Mouse (Mus musculus): ENCODE measurements at regions not wholly inside any gene's neighbourhood (a gene's known extent, or its start where the extent isn't known, plus 50 kb on each side); places are given as distances from the start of the nearest gene placed in this dataset.

DNA sequence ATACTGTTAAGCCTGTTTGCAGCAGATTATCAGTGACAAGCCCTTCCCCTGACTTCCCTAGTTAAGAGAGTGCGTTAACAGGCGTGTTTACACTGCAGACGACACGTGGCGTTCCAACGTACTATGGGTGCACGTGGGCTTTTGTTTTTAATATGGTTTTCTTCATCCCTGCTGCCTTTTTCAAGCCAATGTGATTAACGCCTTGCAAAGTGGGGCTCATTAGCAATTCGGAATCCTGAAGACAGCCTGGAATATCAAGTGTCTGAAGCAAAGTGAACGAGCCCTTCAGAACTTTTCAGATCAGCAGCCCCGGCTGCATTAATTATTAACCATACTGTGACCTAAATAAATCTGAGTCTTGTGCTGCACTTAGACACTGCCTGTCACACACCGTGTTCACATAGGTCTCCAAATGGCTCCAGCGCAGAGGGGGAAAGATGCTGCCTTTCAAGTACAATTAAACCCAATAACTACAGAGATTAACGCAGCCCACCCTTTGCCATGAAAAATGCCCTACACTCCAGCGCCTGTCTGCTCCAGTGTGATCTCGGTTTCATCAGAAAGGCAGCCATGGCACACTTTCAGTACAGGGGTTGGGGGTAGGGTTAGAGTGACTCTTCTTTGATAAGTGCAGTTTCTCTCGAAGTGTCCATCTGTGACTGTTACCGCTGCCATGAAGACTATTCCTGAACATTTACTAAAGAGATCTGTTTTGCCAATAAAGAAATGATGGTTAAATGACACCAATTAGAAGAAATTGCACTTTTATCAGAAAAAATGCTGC is 140.7 kb upstream of the Tcerg1l start:
- H3K4me2 ChIP-seq, result peak overlapping the region; percentile 23; the same call in 1 of the 2 replicates
- TF ChIP-seq CTCF (IDR thresholded peaks at IDR 0.05; ENCODE audit: low read depth), result no peak

DNA sequence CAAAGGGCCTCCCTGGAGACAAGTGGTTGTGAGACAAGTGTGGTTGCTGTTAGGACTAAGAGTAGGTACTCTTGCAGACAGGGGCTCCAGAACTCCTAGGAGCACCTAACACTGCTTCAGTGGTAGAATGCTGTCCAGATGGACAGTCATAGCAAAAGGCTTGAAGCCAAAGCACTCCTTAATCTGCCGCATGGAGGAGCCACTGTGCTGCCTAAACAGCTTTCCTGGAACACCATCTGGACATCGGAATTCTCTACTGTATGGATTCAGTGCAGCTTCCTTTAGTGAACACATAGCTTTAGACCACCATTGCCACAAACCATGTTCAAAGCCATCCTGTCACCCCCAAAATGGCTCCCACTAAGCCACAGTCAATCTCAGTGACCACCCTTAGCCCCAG is 128.6 kb upstream of the Tcerg1l start:
- Histone ChIP-seq H3K27ac (ENCODE audit: low read depth) (no peak overlapping the region), H3K4me3 (ENCODE audit: low read depth, low read length) (no peak overlapping the region), H3K9ac (no peak overlapping the region), H3K36me3 (ENCODE audit: insufficient read depth) (no peaks in the 10 kb centered on the region), H3K4me2 (no peak overlapping the region), H3K4me1 (ENCODE audit: insufficient read depth) (no peaks in the 10 kb centered on the region), H3K9me3 (ENCODE audit: low read depth, low read length) (no peaks in the 10 kb centered on the region), H3K27me3 (ENCODE audit: insufficient read depth, low read length) (no peaks in the 10 kb centered on the region)
- TF ChIP-seq CTCF (IDR thresholded peaks at IDR 0.05; ENCODE audit: low read depth), result no peak
- WGBS, result 89% methylated on average over 2 of the region's 2 CpGs
- no peak for DNase-seq
- no peak for ATAC-seq (ENCODE audit: insufficient read depth)

More for the DNA sequence above, 140.7 kb upstream of the Tcerg1l start:
- 33% methylated on average over 18 of the region's 18 CpGs for WGBS
- ATAC-seq (ENCODE audit: insufficient read depth), result no peak
- Histone ChIP-seq H3K4me3 (ENCODE audit: low read depth, low read length) (no peak overlapping the region), H3K27ac (ENCODE audit: low read depth) (no peak overlapping the region), H3K4me1 (ENCODE audit: insufficient read depth) (no peaks in the 10 kb centered on the region), H3K36me3 (ENCODE audit: insufficient read depth) (no peaks in the 10 kb centered on the region), H3K9ac (no peak overlapping the region), H3K9me3 (ENCODE audit: low read depth, low read length) (no peaks in the 10 kb centered on the region), H3K27me3 (ENCODE audit: insufficient read depth, low read length) (no peaks in the 10 kb centered on the region)
- peak; percentile 19 for DNase-seq

- H3K36me3 ChIP-seq (ENCODE audit: insufficient read depth), result no peaks in the 10 kb centered on the region
- H3K9me3 ChIP-seq (ENCODE audit: low read depth, low read length), result no peaks in the 10 kb centered on the region
- no peaks in the 10 kb centered on the region for H3K4me1 ChIP-seq (ENCODE audit: insufficient read depth)
- 83% methylated on average over 3 of the region's 3 CpGs for WGBS
- TF ChIP-seq CTCF (IDR thresholded peaks at IDR 0.05; ENCODE audit: low read depth), result no peak
- ATAC-seq (ENCODE audit: insufficient read depth), result no peak
- no peak overlapping the region for H3K4me3 ChIP-seq (ENCODE audit: low read depth, low read length)
- H3K27ac ChIP-seq (ENCODE audit: low read depth), result no peak overlapping the region
- no peak for DNase-seq
- H3K4me2 ChIP-seq, result no peak overlapping the region
- H3K9ac ChIP-seq, result no peak overlapping the region
- no peaks in the 10 kb centered on the region for H3K27me3 ChIP-seq (ENCODE audit: insufficient read depth, low read length)
These were observed 127.4 kb upstream of the Tcerg1l start for GRCm38 (mm10) chr7:138524936-138525335.

DNA sequence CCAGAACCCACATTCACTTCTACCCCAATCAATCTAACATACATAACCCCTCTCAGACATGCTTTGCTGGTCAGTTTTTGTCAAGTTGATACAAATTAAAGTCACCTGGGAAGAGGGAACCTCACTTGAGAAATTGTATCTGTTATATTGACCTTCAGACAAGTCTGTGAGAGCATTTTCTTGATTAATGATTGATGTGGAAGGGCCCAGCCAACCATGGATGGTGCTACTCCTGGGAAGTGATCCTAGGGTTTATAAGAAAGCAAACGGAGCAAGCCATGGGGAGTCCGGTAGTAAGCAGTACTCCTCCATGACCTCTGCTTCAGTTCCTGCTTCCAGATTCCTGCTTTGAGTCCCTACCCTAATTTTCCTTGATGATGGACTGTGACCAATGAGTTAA is 116.6 kb upstream of the Tcerg1l start:
- 74% methylated on average over 2 of the region's 2 CpGs for WGBS
- Histone ChIP-seq H3K9ac (no peak overlapping the region), H3K4me3 (ENCODE audit: low read depth, low read length) (no peak overlapping the region), H3K9me3 (ENCODE audit: low read depth, low read length) (no peaks in the 10 kb centered on the region), H3K4me1 (ENCODE audit: insufficient read depth) (no peaks in the 10 kb centered on the region), H3K36me3 (ENCODE audit: insufficient read depth) (no peaks in the 10 kb centered on the region), H3K27ac (ENCODE audit: low read depth) (no peak overlapping the region), H3K4me2 (no peak overlapping the region), H3K27me3 (ENCODE audit: insufficient read depth, low read length) (no peaks in the 10 kb centered on the region)
- no peak for DNase-seq
- TF ChIP-seq CTCF (IDR thresholded peaks at IDR 0.05; ENCODE audit: low read depth), result no peak
- no peak for ATAC-seq (ENCODE audit: insufficient read depth)

GRCm38 (mm10) chr7:138505205-138505604 is 107.7 kb upstream of the Tcerg1l start:
- no peak overlapping the region for H3K4me3 ChIP-seq (ENCODE audit: low read depth, low read length)
- H3K27me3 ChIP-seq (ENCODE audit: insufficient read depth, low read length), result no peaks in the 10 kb centered on the region
- no peak overlapping the region for H3K9ac ChIP-seq
- 73% methylated on average over 2 of the region's 2 CpGs for WGBS
- DNase-seq, result no peak
- no peak for ATAC-seq (ENCODE audit: insufficient read depth)
- H3K9me3 ChIP-seq (ENCODE audit: low read depth, low read length), result no peaks in the 10 kb centered on the region
- no peak overlapping the region for H3K27ac ChIP-seq (ENCODE audit: low read depth)
- H3K4me1 ChIP-seq (ENCODE audit: insufficient read depth), result no peaks in the 10 kb centered on the region
- H3K36me3 ChIP-seq (ENCODE audit: insufficient read depth), result no peaks in the 10 kb centered on the region
- TF ChIP-seq CTCF (IDR thresholded peaks at IDR 0.05; ENCODE audit: low read depth), result no peak
- no peak overlapping the region for H3K4me2 ChIP-seq

DNA sequence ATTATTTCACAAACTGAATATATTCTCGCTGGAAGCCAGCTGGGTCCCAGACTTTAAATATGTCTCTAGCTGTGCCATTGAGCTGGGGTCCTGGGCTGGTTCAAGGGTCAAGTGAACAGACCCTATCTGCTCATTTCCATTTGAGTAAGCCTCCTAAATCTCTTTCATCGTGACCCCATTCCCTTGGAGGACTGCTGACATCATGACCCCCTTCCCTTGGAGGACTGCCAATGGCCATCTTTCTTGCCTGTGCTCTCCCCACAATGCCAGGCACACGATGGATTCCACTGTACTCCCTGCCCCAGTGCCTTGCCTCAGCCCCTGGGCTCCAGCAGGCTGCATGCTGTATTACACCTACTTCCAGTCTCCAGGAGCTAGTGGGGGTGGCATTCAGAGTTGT is 106.5 kb upstream of the Tcerg1l start:
- no peaks in the 10 kb centered on the region for H3K27me3 ChIP-seq (ENCODE audit: insufficient read depth, low read length)
- no peak overlapping the region for H3K4me2 ChIP-seq
- H3K27ac ChIP-seq (ENCODE audit: low read depth), result no peak overlapping the region
- H3K4me1 ChIP-seq (ENCODE audit: insufficient read depth), result no peaks in the 10 kb centered on the region
- no peaks in the 10 kb centered on the region for H3K36me3 ChIP-seq (ENCODE audit: insufficient read depth)
- 38% methylated on average over 3 of the region's 3 CpGs for WGBS
- no peak for ATAC-seq (ENCODE audit: insufficient read depth)
- no peak for TF ChIP-seq CTCF (IDR thresholded peaks at IDR 0.05; ENCODE audit: low read depth)
- no peak overlapping the region for H3K4me3 ChIP-seq (ENCODE audit: low read depth, low read length)
- no peak for DNase-seq
- H3K9ac ChIP-seq, result no peak overlapping the region
- H3K9me3 ChIP-seq (ENCODE audit: low read depth, low read length), result no peaks in the 10 kb centered on the region

GRCm38 (mm10) chr7:138503016-138503415 is 105.5 kb upstream of the Tcerg1l start:
- no peak overlapping the region for H3K9ac ChIP-seq
- H3K4me1 ChIP-seq (ENCODE audit: insufficient read depth), result no peaks in the 10 kb centered on the region
- WGBS, result 56% methylated on average over 3 of the region's 3 CpGs
- no peaks in the 10 kb centered on the region for H3K36me3 ChIP-seq (ENCODE audit: insufficient read depth)
- no peak overlapping the region for H3K4me3 ChIP-seq (ENCODE audit: low read depth, low read length)
- peak; percentile 81 for ATAC-seq (ENCODE audit: insufficient read depth)
- peak; percentile 45 for DNase-seq
- no peak for TF ChIP-seq CTCF (IDR thresholded peaks at IDR 0.05; ENCODE audit: low read depth)
- H3K4me2 ChIP-seq, result no peak overlapping the region
- no peak overlapping the region for H3K27ac ChIP-seq (ENCODE audit: low read depth)
- H3K27me3 ChIP-seq (ENCODE audit: insufficient read depth, low read length), result no peaks in the 10 kb centered on the region
- no peaks in the 10 kb centered on the region for H3K9me3 ChIP-seq (ENCODE audit: low read depth, low read length)

Measured in lung, embryonic 14.5 days (tissue).